ENCODE assay signal across 21 mouse cellular contexts in genomic region chr14:55059009-55059408, GRCm38 (mm10). TPM values are rescaled to one million over a fixed set of nuclear protein-coding genes. Genes with fewer than 3 reads are reported as not detected.
DNase-seq lines count a peak whose midpoint lies in the region; ATAC-seq and TF ChIP-seq lines count a peak whose summit lies in the region.
"Had no signal": no experiment of that assay in that cellular context is flagged by ENCODE, and none has a peak within 500 bp of the region (broad histone marks: within the 10 kb centered on the region; RNA-seq: fewer than 3 reads in every experiment).

No protein-coding gene starts in this region.

- no peaks in the 10 kb centered on the region for H3K27me3 ChIP-seq in liver, embryonic 14.5 days (ENCODE audit: control insufficient read depth, insufficient read depth, low read length)
- H3K27me3 ChIP-seq: embryonic facial prominence, embryonic 15.5 days; limb, embryonic 15.5 days had no signal

- peak overlapping the region; percentile 63; the same call in 1 of the 2 replicates for H3K27ac ChIP-seq in layer of hippocampus, adult 2 months
- peak overlapping the region; percentile 64 for H3K27ac ChIP-seq in liver, embryonic 14.5 days
- H3K27ac ChIP-seq: embryonic facial prominence, embryonic 15.5 days; heart, embryonic 10.5 days; limb, embryonic 15.5 days had no signal

- ATAC-seq in liver, embryonic 14.5 days (ENCODE audit: insufficient read depth) = peak; percentile 12; the same call in 1 of the 2 replicates

- H3K4me1 ChIP-seq in liver, embryonic 14.5 days (replicated peaks; ENCODE audit: control insufficient read depth in 2 of 2, insufficient read depth in 2 of 2, low read length in 1 of 2) = peaks cover 33 to 47% of the 10 kb centered on the region in 2 experiments

- H3K9ac ChIP-seq in liver, embryonic 14.5 days (replicated peaks) = peak overlapping the region; percentile 44; the same call in 1 of the 2 replicates
- H3K9ac ChIP-seq: embryonic facial prominence, embryonic 15.5 days; limb, embryonic 15.5 days had no signal

- no peak overlapping the region for H3K4me3 ChIP-seq in layer of hippocampus, adult 2 months
- H3K4me3 ChIP-seq in liver, embryonic 14.5 days (ENCODE audit: insufficient read depth in 1 of 2, low read depth in 2 of 2, low read length in 2 of 2) = no peak overlapping the region
- H3K4me3 ChIP-seq: embryonic facial prominence, embryonic 15.5 days; heart, embryonic 10.5 days; limb, embryonic 15.5 days; megakaryocyte, embryonic 14.5 days had no signal

- H3K36me3 ChIP-seq in liver, embryonic 14.5 days (replicated peaks; ENCODE audit: control insufficient read depth, insufficient read depth, low read depth) = no peaks in the 10 kb centered on the region
- H3K36me3 ChIP-seq: embryonic facial prominence, embryonic 15.5 days had no signal

- 9% methylated on average over 1 of the region's 1 CpGs for WGBS in liver, embryonic 14.5 days (ENCODE audit: insufficient replicate concordance)

- no peak for TF ChIP-seq CTCF in layer of hippocampus, adult 2 months (conservative IDR thresholded peaks at IDR 0.05)
- no peak for TF ChIP-seq CTCF in liver, embryonic 14.5 days (IDR thresholded peaks at IDR 0.05; ENCODE audit: low read depth)

- no peak for DNase-seq in layer of hippocampus, adult 2 months (ENCODE audit: low spot score in 2 of 2)
- DNase-seq in layer of hippocampus, adult 9-10 months (ENCODE audit: low spot score) = no peak
- peak; percentile 39 for DNase-seq in c-Kit-negative CD71-positive TER-119-positive erythroid progenitor cells, embryonic 14.5 days (ENCODE audit: low read depth, low spot score)
- peak; percentile 60 for DNase-seq in c-Kit-positive CD71-positive TER-119-positive erythroid progenitor cells, embryonic 14.5 days (ENCODE audit: low spot score)
- peak; percentile 13 to 66 (median 22) for DNase-seq in liver, embryonic 14.5 days (ENCODE audit: low read depth in 3 of 3, low spot score in 3 of 3)
- no peak for DNase-seq in testis, postnatal 10 days (ENCODE audit: low spot score)
- DNase-seq in lung, postnatal 25 days (ENCODE audit: low spot score) = no peak
- DNase-seq: adrenal gland, adult 2 months; cerebellum, adult 11-12 months; cerebellum, postnatal 25 days; heart, postnatal 10 days; kidney, adult 18-20 months; kidney, postnatal 10 days; lung, postnatal 10 days; spleen, adult 18-20 months; thymus, adult 18-20 months; thymus, postnatal 4 days had no signal

- no peaks in the 10 kb centered on the region for H3K9me3 ChIP-seq in liver, embryonic 14.5 days (ENCODE audit: control insufficient read depth, low read length)
- H3K9me3 ChIP-seq: embryonic facial prominence, embryonic 15.5 days; heart, embryonic 10.5 days; limb, embryonic 15.5 days; megakaryocyte, embryonic 14.5 days had no signal

- H3K4me2 ChIP-seq in liver, embryonic 14.5 days (ENCODE audit: low read depth) = peak overlapping the region; percentile 30
- H3K4me2 ChIP-seq: embryonic facial prominence, embryonic 15.5 days; limb, embryonic 15.5 days had no signal

- TF ChIP-seq EP300 in liver, embryonic 14.5 days (IDR thresholded peaks at IDR 0.05; ENCODE audit: low read depth) = peak; percentile 56

RNA-seq across cellular contexts. Expression of gene Zfhx2, which starts 33.1 kb away (rescaled TPM):
- total RNA-seq in layer of hippocampus, adult 2 months (2021) = 10 to 100 TPM; 55.5 to 67.3 TPM
- 0.26 and 0.29 TPM in 2 replicates for polyA plus RNA-seq in liver, embryonic 14.5 days (2012; rRNA removed)
- polyA plus RNA-seq in liver, embryonic 14.5 days (2014; fragmentation: Nextera tagmentation; extraction: Ambion mirVana) = 0.61 and 0.62 TPM in 2 replicates

RNA-seq across cellular contexts. Expression of gene Thtpa, which starts 35.6 kb away (rescaled TPM):
- total RNA-seq in layer of hippocampus, adult 2 months (2021) = 10 to 100 TPM; 19.3 to 23.7 TPM
- polyA plus RNA-seq in liver, embryonic 14.5 days (2012; rRNA removed) = 2.0 and 2.6 TPM in 2 replicates
- 4.3 and 4.6 TPM in 2 replicates for polyA plus RNA-seq in liver, embryonic 14.5 days (2014; fragmentation: Nextera tagmentation; extraction: Ambion mirVana)

RNA-seq across cellular contexts. Expression of gene Ngdn, which starts 43.8 kb away (rescaled TPM):
- total RNA-seq in layer of hippocampus, adult 2 months (2021) = 10 to 100 TPM; 30.3 to 34.9 TPM
- 14.4 and 31.0 TPM in 2 replicates for polyA plus RNA-seq in liver, embryonic 14.5 days (2012; rRNA removed)
- polyA plus RNA-seq in liver, embryonic 14.5 days (2014; fragmentation: Nextera tagmentation; extraction: Ambion mirVana) = 36.0 and 39.6 TPM in 2 replicates

RNA-seq across cellular contexts. Expression of gene Ap1g2, which starts 47.4 kb away (rescaled TPM):
- 10 to 100 TPM; 15.4 to 19.3 TPM for total RNA-seq in layer of hippocampus, adult 2 months (2021)
- 12.7 and 13.4 TPM in 2 replicates for polyA plus RNA-seq in liver, embryonic 14.5 days (2012; rRNA removed)
- 18.6 and 21.2 TPM in 2 replicates for polyA plus RNA-seq in liver, embryonic 14.5 days (2014; fragmentation: Nextera tagmentation; extraction: Ambion mirVana)

RNA-seq across cellular contexts. Expression of gene Jph4, which starts 57.7 kb away (rescaled TPM):
- 100 to 1,000 TPM; 453 to 476 TPM for total RNA-seq in layer of hippocampus, adult 2 months (2021)
- polyA plus RNA-seq in liver, embryonic 14.5 days (2012; rRNA removed) = 0.04 and 0.15 TPM in 2 replicates
- 0.04 TPM in 1 of 2 replicates, not detected in the other for polyA plus RNA-seq in liver, embryonic 14.5 days (2014; fragmentation: Nextera tagmentation; extraction: Ambion mirVana)

Comparison
In these comparisons a context has a peak if more than half of its experiments do, and no peak if none do; other contexts are left out.
1. DNase-seq: peak in c-Kit-negative CD71-positive TER-119-positive erythroid progenitor cells, embryonic 14.5 days (single experiment), c-Kit-positive CD71-positive TER-119-positive erythroid progenitor cells, embryonic 14.5 days (single experiment) and liver, embryonic 14.5 days (3 of 3); none in layer of hippocampus, adult 2 months (0 of 2), layer of hippocampus, adult 9-10 months (single experiment), testis, postnatal 10 days (single experiment) and lung, postnatal 25 days (single experiment).